Mouse (Mus musculus): ENCODE results near the gene Chrnb1.

DNA sequence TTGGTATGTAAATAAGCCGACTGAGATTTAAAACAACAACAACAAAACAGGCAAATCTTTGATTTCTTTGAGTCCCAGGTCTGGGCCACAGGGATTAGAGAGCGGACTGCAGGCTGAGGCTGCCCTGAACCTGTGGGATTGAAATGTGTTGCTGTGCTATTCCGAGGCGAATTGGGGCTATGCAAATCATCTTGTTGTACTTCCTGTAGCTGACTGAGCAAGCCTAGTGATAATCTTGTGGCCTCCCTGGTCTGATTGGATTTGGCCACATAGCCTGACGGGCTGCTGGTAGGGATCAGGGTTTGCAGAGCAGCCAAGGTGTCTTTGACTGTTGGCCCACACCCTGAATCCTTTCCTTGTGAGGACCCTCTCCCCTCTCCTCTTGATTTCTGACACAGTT is 20.8 kb downstream of the Chrnb1 start:
- TF ChIP-seq CTCF (IDR thresholded peaks at IDR 0.05; ENCODE audit: borderline replicate concordance, insufficient read depth, low read depth, low read length) (no peak), POLR2A (IDR thresholded peaks at IDR 0.05; ENCODE audit: borderline replicate concordance, insufficient read depth, low read length) (no peak)

Data from cerebellum, adult 2 months (tissue).